Mouse (Mus musculus) kidney, postnatal 0 days (tissue): ENCODE measurements around the gene Abcc4. TPM values are rescaled to one million over a fixed set of nuclear protein-coding genes. Genes with fewer than 3 reads are reported as not detected.

ENCODE experiments used
- ATAC-seq: fragments of 200-750 bp; cut with Nextera tagmentation; replicated peaks from 2 replicates; pipeline ENCODE4 v1.8.0; 2017; ENCODE audit warnings: low read depth, moderate number of reproducible peaks, moderate TSS enrichment, moderate library complexity; ENCODE audit not compliant: low FRiP score
- DNase-seq: peaks from one replicate; pipeline ENCODE4 v3.0.0-alpha.2; 2016; ENCODE audit warnings: low spot score
- H3K27ac ChIP-seq: fragments of 300-500 bp; sonication (generic); 2 replicates; pipeline ENCODE4 v1.5.1; 2014; ENCODE audit warnings: mild to moderate bottlenecking
- H3K27me3 ChIP-seq: fragments of 300-500 bp; sonication (generic); 2 replicates; pipeline ENCODE4 v1.6.1; 2014; ENCODE audit warnings: low read length, mixed read lengths; ENCODE audit not compliant: insufficient read depth
- H3K36me3 ChIP-seq: fragments of 300-500 bp; sonication (generic); 2 replicates; pipeline ENCODE4 v1.6.1; 2014; ENCODE audit warnings: low read length, mixed read lengths; ENCODE audit not compliant: insufficient read depth
- H3K4me1 ChIP-seq: fragments of 300-500 bp; sonication (generic); replicated peaks from 2 replicates; pipeline ENCODE4 v1.6.1; 2014; ENCODE audit warnings: antibody characterized with exemption, low read length, mixed read lengths; ENCODE audit not compliant: insufficient read depth
- H3K4me2 ChIP-seq: fragments of 300-500 bp; sonication (generic); 2 replicates; pipeline ENCODE4 v1.6.1; 2014; ENCODE audit warnings: mild to moderate bottlenecking, low read length, moderate library complexity, mixed read lengths
- H3K4me3 ChIP-seq: fragments of 300-500 bp; sonication (generic); replicated peaks from 2 replicates; pipeline ENCODE4 v1.5.1; 2014; ENCODE audit warnings: low read depth, low read length
- H3K9ac ChIP-seq: fragments of 300-500 bp; sonication (generic); 2 replicates; pipeline ENCODE4 v1.6.1; 2014; ENCODE audit warnings: low read depth, low read length
- H3K9me3 ChIP-seq: fragments of 300-500 bp; sonication (generic); replicated peaks from 2 replicates; pipeline ENCODE4 v1.6.1; 2016; ENCODE audit warnings: low read length, inconsistent platforms, mixed read lengths
- CTCF ChIP-seq: IDR thresholded peaks from 2 replicates; pipeline ENCODE4 v1.5.1; 2016; ENCODE audit warnings: antibody characterized with exemption, low read depth, mild to moderate bottlenecking, moderate library complexity
- WGBS: fragments of 180-500 bp; shearing (Covaris S2); extraction: QIAGEN DNeasy Blood & Tissue Kit; methylation state at CpG from one replicate; pipeline ENCODE4 v1.1.7; 2014; 5-methylcytosine and 5-hydroxymethylcytosine counted together
- polyA plus RNA-seq: library from polyadenylated mRNA; unstranded; fragments of >200 nt; fragmentation: Nextera tagmentation; extraction: Ambion mirVana; gene quantifications from 2 replicates; pipeline ENCODE4 v1.2.1, GENCODE M21; 2015

Abcc4 gene
- polyA plus RNA-seq, 1 experiment from 2014 or later, result 6.9 TPM

GRCm38 (mm10) chr14:118690336-118690735, 15.7 kb downstream of the Abcc4 start:
- H3K4me2 ChIP-seq, result no peak overlapping the region
- H3K9me3 ChIP-seq, result no peaks in the 10 kb centered on the region
- ATAC-seq (no peak), DNase-seq (no peak)
- peaks cover 22% of the 10 kb centered on the region for H3K4me1 ChIP-seq
- no peak for TF ChIP-seq CTCF
- no peak overlapping the region for H3K9ac ChIP-seq
- H3K27ac ChIP-seq, result peak overlapping the region; percentile 70; the same call in 1 of the 2 replicates
- 60% methylated on average over 10 of the region's 10 CpGs for WGBS
- no peak overlapping the region for H3K4me3 ChIP-seq
- no peaks in the 10 kb centered on the region for H3K27me3 ChIP-seq
- H3K36me3 ChIP-seq, result no peaks in the 10 kb centered on the region

- DNase-seq, result no peak
- H3K4me2 ChIP-seq, result no peak overlapping the region
- 62% methylated on average over 5 of the region's 5 CpGs for WGBS
- no peaks in the 10 kb centered on the region for H3K36me3 ChIP-seq
- TF ChIP-seq CTCF, result no peak
- no peak overlapping the region for H3K9ac ChIP-seq
- H3K4me1 ChIP-seq, result peaks cover 17% of the 10 kb centered on the region
- H3K27me3 ChIP-seq, result no peaks in the 10 kb centered on the region
- ATAC-seq, result no peak
- no peaks in the 10 kb centered on the region for H3K9me3 ChIP-seq
- no peak overlapping the region for H3K27ac ChIP-seq
- H3K4me3 ChIP-seq, result no peak overlapping the region
These were observed 17.4 kb downstream of the Abcc4 start for GRCm38 (mm10) chr14:118688643-118689042.

GRCm38 (mm10) chr14:118686861-118687260, 19.2 kb downstream of the Abcc4 start:
- Histone ChIP-seq H3K27ac (peak overlapping the region; percentile 60), H3K9ac (no peak overlapping the region), H3K4me3 (0 out of 2 replicates have a peak overlapping the region, but pooled peaks have one; percentile 4), H3K9me3 (no peaks in the 10 kb centered on the region), H3K4me2 (peak overlapping the region; percentile 39), H3K27me3 (no peaks in the 10 kb centered on the region), H3K36me3 (no peaks in the 10 kb centered on the region), H3K4me1 (peaks cover 10% of the 10 kb centered on the region; the same call in 1 of the 2 replicates)
- peak; percentile 86 for ATAC-seq
- 48% methylated on average over 5 of the region's 5 CpGs for WGBS
- TF ChIP-seq CTCF, result no peak
- peak; percentile 80 for DNase-seq

- DNase-seq (no peak), ATAC-seq (no peak)
- WGBS, result 89% methylated on average over 6 of the region's 6 CpGs
- no peak for TF ChIP-seq CTCF
- Histone ChIP-seq H3K4me2 (no peak overlapping the region), H3K27ac (no peak overlapping the region), H3K36me3 (no peaks in the 10 kb centered on the region), H3K9ac (no peak overlapping the region), H3K9me3 (no peaks in the 10 kb centered on the region), H3K4me1 (0 out of 2 replicates have a peak, but pooled peaks cover 10% of the 10 kb centered on the region), H3K27me3 (no peaks in the 10 kb centered on the region), H3K4me3 (no peak overlapping the region)
These were observed 20.4 kb downstream of the Abcc4 start for GRCm38 (mm10) chr14:118685572-118685971.

GRCm38 (mm10) chr14:118682339-118683034, 23.5 kb downstream of the Abcc4 start:
- no peak overlapping the region for H3K9ac ChIP-seq
- no peak for ATAC-seq
- DNase-seq, result no peak
- H3K9me3 ChIP-seq, result no peaks in the 10 kb centered on the region
- peaks cover 7% of the 10 kb centered on the region; the same call in 1 of the 2 replicates for H3K4me1 ChIP-seq
- H3K27me3 ChIP-seq, result no peaks in the 10 kb centered on the region
- no peak overlapping the region for H3K4me2 ChIP-seq
- TF ChIP-seq CTCF, result no peak
- H3K4me3 ChIP-seq, result no peak overlapping the region
- no peak overlapping the region for H3K27ac ChIP-seq
- 68% methylated on average over 10 of the region's 10 CpGs for WGBS
- no peaks in the 10 kb centered on the region for H3K36me3 ChIP-seq

GRCm38 (mm10) chr14:118681087-118681486, 24.9 kb downstream of the Abcc4 start:
- no peak for TF ChIP-seq CTCF
- H3K9ac ChIP-seq, result no peak overlapping the region
- no peak overlapping the region for H3K27ac ChIP-seq
- DNase-seq, result no peak
- H3K36me3 ChIP-seq, result no peaks in the 10 kb centered on the region
- peaks cover 4% of the 10 kb centered on the region; the same call in 1 of the 2 replicates for H3K4me1 ChIP-seq
- no peaks in the 10 kb centered on the region for H3K9me3 ChIP-seq
- no peaks in the 10 kb centered on the region for H3K27me3 ChIP-seq
- ATAC-seq, result no peak
- H3K4me2 ChIP-seq, result no peak overlapping the region
- WGBS, result 20% methylated on average over 8 of the region's 8 CpGs
- no peak overlapping the region for H3K4me3 ChIP-seq
